Mouse (Mus musculus): Measurements from ENCODE around the gene Zbtb48. TPM values are rescaled to one million over a fixed set of nuclear protein-coding genes. Genes with fewer than 3 reads are reported as not detected.

The Zbtb48 gene
- polyA plus RNA-seq (2014; fragmentation: Nextera tagmentation; extraction: Ambion mirVana): 20.7 and 26.7 TPM in 2 replicates

DNA sequence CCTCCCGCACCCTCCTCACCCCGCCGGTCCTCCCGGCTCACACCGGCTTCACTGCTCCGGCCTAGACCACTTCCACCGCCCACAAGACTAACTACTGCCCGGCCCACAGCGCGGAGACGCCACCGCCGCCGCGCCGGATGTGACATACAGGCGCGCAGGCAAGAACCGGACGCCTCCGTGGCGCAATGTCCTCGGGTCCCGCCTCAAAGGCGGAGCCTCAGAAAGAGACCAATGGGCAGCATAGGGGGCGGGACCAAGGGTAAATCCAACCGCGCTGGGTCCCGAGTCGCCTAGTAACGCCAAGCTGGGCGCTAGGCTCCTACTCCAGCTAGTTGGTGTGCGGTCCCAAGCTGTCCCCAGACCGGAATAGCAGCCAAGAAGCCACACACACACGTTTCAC lies at the start of gene Zbtb48:
Gene Zbtb48 (minus strand): TSS at position 148 of the 400 bp plus-strand sequence.
- Histone ChIP-seq H3K36me3 (ENCODE audit: control insufficient read depth, insufficient read depth, low read length) (peaks cover 3% of the 10 kb centered on the region; the same call in 1 of the 2 replicates), H3K9ac (ENCODE audit: low read length) (peak within 1 kb of the TSS; percentile 66), H3K27me3 (ENCODE audit: control insufficient read depth, insufficient read depth, low read length) (no peaks in the 10 kb centered on the region; the same call in 1 of the 2 replicates), H3K9me3 (ENCODE audit: control insufficient read depth, low read length) (no peaks in the 10 kb centered on the region), H3K4me3 (ENCODE audit: low read depth, low read length) (peak within 1 kb of the TSS; percentile 60), H3K27ac (ENCODE audit: low read depth, low read length) (no peak within 1 kb of the TSS), H3K4me1 (replicated peaks; ENCODE audit: control insufficient read depth, insufficient read depth, low read length) (peaks cover 24% of the 10 kb centered on the region), H3K4me2 (ENCODE audit: low read depth, low read length, severe bottlenecking) (peak within 1 kb of the TSS; percentile 89)
- ATAC-seq (replicated peaks; ENCODE audit: low FRiP score): peak; percentile 98
- peak; percentile 97 for DNase-seq (ENCODE audit: low spot score)
- under 1% methylated on average over 35 of the region's 35 CpGs for WGBS

DNA sequence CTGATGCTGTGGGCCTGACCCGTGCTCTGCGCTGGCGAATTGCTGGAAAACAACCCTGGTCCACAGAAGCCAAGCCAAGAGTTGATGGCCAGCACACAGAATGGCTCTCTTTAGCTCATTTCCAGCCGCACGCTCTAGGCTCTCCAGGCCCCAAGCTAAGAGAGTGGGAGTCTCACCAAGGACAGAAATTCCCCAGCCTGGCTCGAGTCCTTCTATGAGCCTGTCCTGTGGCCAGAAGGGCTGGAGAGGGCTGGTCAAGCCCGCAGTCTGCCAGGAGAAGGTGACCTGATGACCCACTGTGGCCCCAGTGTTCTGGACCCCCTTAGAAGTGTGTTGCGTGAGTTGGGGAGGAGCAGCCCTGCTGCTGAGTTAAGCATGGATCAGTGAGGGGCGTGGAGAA lies 49.7 kb upstream of the Zbtb48 start:
- 90% methylated on average over 9 of the region's 9 CpGs for WGBS
- ATAC-seq (replicated peaks; ENCODE audit: low FRiP score): no peak
- H3K27ac ChIP-seq (ENCODE audit: low read depth, low read length): no peak overlapping the region

DNA sequence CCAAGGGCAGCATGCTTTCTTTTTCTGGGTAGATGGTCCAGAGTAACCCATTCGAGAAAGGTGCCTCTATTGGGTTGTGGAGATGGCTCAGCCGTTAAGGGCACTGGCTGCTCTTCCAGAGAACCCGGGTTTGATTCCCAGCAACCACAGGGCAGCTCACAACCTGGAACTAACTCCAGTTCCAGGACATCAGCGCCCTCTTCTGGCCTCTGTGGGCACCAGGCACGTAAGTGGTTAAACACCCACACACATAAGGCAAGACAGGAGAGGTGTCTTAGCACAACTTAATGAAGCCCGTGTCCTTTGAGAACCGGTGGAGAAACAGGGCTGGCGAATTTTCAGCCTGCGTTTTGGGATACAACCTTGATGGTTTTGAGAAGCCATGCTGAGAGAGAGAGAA lies 47.1 kb upstream of the Zbtb48 start:
- no peak overlapping the region for H3K4me3 ChIP-seq (ENCODE audit: low read depth, low read length)
- H3K9ac ChIP-seq (ENCODE audit: low read length): no peak overlapping the region
- H3K4me2 ChIP-seq (ENCODE audit: low read depth, low read length, severe bottlenecking): no peak overlapping the region
- H3K27ac ChIP-seq (ENCODE audit: low read depth, low read length): no peak overlapping the region
- no peaks in the 10 kb centered on the region for H3K4me1 ChIP-seq (replicated peaks; ENCODE audit: control insufficient read depth, insufficient read depth, low read length)
- WGBS: 82% methylated on average over 9 of the region's 9 CpGs
- H3K9me3 ChIP-seq (ENCODE audit: control insufficient read depth, low read length): no peaks in the 10 kb centered on the region
- H3K36me3 ChIP-seq (ENCODE audit: control insufficient read depth, insufficient read depth, low read length): no peaks in the 10 kb centered on the region
- DNase-seq (ENCODE audit: low spot score): no peak
- H3K27me3 ChIP-seq (ENCODE audit: control insufficient read depth, insufficient read depth, low read length): no peaks in the 10 kb centered on the region
- no peak for ATAC-seq (replicated peaks; ENCODE audit: low FRiP score)

More for the DNA sequence above, 49.7 kb upstream of the Zbtb48 start:
- no peak overlapping the region for H3K4me2 ChIP-seq (ENCODE audit: low read depth, low read length, severe bottlenecking)
- no peaks in the 10 kb centered on the region for H3K36me3 ChIP-seq (ENCODE audit: control insufficient read depth, insufficient read depth, low read length)
- no peaks in the 10 kb centered on the region for H3K9me3 ChIP-seq (ENCODE audit: control insufficient read depth, low read length)
- H3K27me3 ChIP-seq (ENCODE audit: control insufficient read depth, insufficient read depth, low read length): no peaks in the 10 kb centered on the region
- no peak overlapping the region for H3K4me3 ChIP-seq (ENCODE audit: low read depth, low read length)
- no peak for DNase-seq (ENCODE audit: low spot score)
- no peak overlapping the region for H3K9ac ChIP-seq (ENCODE audit: low read length)
- H3K4me1 ChIP-seq (replicated peaks; ENCODE audit: control insufficient read depth, insufficient read depth, low read length): no peaks in the 10 kb centered on the region

DNA sequence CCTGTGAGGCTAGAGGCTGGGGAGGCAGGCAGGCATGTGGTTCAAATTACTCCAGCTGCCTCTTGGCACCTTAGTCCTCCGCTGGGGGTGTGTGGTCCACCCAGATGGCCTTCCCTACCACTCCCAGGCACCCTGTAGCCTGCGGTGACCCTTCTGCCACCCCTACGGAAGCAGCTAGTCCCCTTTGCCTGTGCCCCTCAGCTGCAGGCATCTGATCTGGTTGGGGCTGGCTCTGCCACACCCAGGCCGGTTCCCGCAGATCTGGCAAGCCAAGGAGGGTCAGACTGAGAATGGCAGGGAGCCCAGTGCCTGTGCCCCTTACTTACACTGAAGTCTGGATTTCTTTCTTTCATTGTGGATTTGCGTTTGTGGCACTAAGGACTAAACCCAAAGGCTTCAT lies 46.2 kb upstream of the Zbtb48 start:
- ATAC-seq (replicated peaks; ENCODE audit: low FRiP score): no peak
- H3K27me3 ChIP-seq (ENCODE audit: control insufficient read depth, insufficient read depth, low read length): no peaks in the 10 kb centered on the region
- no peak overlapping the region for H3K27ac ChIP-seq (ENCODE audit: low read depth, low read length)
- 86% methylated on average over 6 of the region's 6 CpGs for WGBS
- no peaks in the 10 kb centered on the region for H3K36me3 ChIP-seq (ENCODE audit: control insufficient read depth, insufficient read depth, low read length)
- DNase-seq (ENCODE audit: low spot score): no peak
- no peak overlapping the region for H3K4me2 ChIP-seq (ENCODE audit: low read depth, low read length, severe bottlenecking)
- H3K4me3 ChIP-seq (ENCODE audit: low read depth, low read length): no peak overlapping the region
- H3K9me3 ChIP-seq (ENCODE audit: control insufficient read depth, low read length): no peaks in the 10 kb centered on the region
- no peaks in the 10 kb centered on the region for H3K4me1 ChIP-seq (replicated peaks; ENCODE audit: control insufficient read depth, insufficient read depth, low read length)
- H3K9ac ChIP-seq (ENCODE audit: low read length): no peak overlapping the region

DNA sequence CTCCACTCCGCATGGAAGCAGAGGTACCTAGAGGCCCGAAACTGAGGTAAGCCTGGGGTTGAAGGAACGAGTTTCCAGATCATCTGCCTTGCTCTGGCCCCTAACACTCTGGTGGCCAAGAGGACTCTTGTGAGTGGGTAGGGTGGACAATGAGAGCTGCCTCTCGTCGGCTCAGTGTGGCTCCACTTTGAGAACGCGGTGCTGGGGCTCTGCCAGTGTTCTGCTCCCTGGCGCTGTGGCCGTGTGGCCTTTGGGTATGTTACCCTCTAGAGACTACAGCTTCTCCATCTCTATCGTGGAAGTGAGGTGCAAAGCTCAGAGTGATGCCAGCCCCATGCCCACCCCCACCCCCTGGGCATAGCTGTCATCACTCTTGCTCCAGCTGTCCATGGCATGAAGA lies 45.2 kb upstream of the Zbtb48 start:
- DNase-seq (ENCODE audit: low spot score) (no peak), ATAC-seq (replicated peaks; ENCODE audit: low FRiP score) (no peak)
- Histone ChIP-seq H3K4me2 (ENCODE audit: low read depth, low read length, severe bottlenecking) (no peak overlapping the region), H3K9me3 (ENCODE audit: control insufficient read depth, low read length) (no peaks in the 10 kb centered on the region), H3K27ac (ENCODE audit: low read depth, low read length) (no peak overlapping the region), H3K27me3 (ENCODE audit: control insufficient read depth, insufficient read depth, low read length) (no peaks in the 10 kb centered on the region), H3K36me3 (ENCODE audit: control insufficient read depth, insufficient read depth, low read length) (no peaks in the 10 kb centered on the region), H3K4me1 (replicated peaks; ENCODE audit: control insufficient read depth, insufficient read depth, low read length) (no peaks in the 10 kb centered on the region), H3K9ac (ENCODE audit: low read length) (no peak overlapping the region), H3K4me3 (ENCODE audit: low read depth, low read length) (no peak overlapping the region)
- 74% methylated on average over 10 of the region's 10 CpGs for WGBS

DNA sequence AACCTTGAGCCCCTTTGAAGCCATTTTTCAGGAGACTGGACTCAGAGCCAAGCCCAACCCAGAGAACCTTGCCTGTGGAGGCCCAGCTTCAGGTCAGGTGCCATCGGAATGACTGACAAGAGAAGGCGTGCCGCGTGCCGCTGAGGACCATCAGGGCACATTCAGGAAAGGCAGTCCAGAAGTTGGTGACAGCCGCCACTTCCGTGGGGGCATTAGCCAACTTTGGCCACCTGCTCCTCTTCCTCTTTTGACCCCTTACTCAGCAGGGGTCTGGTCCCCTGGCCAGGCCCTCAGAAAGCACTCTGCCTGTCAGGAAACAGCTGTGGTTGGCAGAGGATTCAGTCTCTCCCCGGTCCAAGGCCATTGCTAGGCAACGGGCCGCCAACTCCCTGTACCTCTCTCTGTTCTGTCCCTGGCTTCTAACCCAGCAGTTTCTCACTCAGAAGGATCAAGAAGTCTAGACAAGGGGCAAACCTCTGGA lies 44.7 kb upstream of the Zbtb48 start, which contains the start of gene Plekhg5:
Gene Plekhg5 (plus strand): TSS at position 378 of the 481 bp plus-strand sequence.
- ATAC-seq (replicated peaks; ENCODE audit: low FRiP score) (no peak), DNase-seq (ENCODE audit: low spot score) (no peak)
- Histone ChIP-seq H3K36me3 (ENCODE audit: control insufficient read depth, insufficient read depth, low read length) (no peaks in the 10 kb centered on the region), H3K4me3 (ENCODE audit: low read depth, low read length) (no peak within 1 kb of the TSS), H3K27ac (ENCODE audit: low read depth, low read length) (no peak within 1 kb of the TSS), H3K27me3 (ENCODE audit: control insufficient read depth, insufficient read depth, low read length) (no peaks in the 10 kb centered on the region), H3K9ac (ENCODE audit: low read length) (no peak within 1 kb of the TSS), H3K4me1 (replicated peaks; ENCODE audit: control insufficient read depth, insufficient read depth, low read length) (no peaks in the 10 kb centered on the region), H3K4me2 (ENCODE audit: low read depth, low read length, severe bottlenecking) (no peak within 1 kb of the TSS), H3K9me3 (ENCODE audit: control insufficient read depth, low read length) (no peaks in the 10 kb centered on the region)
- 72% methylated on average over 10 of the region's 10 CpGs for WGBS

DNA sequence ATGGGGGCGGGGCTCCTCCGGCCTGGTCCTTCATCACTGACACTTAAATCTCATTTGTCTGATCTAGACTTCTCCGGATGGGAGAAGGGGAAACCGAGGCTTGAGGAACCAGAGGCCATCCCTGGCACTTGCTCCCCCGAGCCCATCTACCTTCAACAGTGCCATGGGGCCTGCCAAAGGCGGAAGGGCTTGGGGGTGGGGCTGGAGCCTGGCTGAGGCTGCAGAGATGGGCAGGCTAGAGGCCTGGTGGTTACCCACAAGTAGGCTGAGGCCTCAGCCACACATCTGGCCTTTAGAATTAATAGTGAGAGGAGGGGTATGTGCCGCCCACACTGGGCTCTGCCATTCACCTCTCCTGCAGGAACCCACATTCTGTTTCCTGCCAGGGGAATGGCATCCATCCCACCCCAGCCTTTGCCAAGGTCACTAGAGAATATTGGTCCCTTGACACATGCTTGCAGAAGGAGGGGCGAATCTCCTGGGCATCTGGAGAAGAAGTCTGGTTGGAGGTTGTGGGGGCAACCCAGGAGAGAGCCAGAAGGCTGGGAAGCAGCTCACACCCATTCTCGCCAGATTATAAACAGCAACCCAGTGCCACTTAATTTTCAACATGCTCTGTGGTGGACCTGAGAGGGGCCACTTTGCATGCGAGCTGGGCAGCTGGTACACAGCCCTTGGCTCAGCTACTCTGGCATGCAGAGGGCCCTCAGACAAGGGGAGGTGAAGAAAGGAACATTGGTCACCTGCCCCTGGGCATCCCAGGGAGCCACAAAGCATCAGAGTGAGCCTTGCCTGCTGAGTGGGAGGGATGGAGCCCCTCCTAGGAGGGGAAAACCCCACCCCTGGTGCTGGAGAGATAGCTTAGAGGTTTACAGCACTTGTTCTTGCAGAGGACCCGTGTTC lies 43.3 kb upstream of the Zbtb48 start:
- ATAC-seq (replicated peaks; ENCODE audit: low FRiP score): no peak
- Histone ChIP-seq H3K27me3 (ENCODE audit: control insufficient read depth, insufficient read depth, low read length) (no peaks in the 10 kb centered on the region), H3K4me3 (ENCODE audit: low read depth, low read length) (no peak overlapping the region), H3K4me2 (ENCODE audit: low read depth, low read length, severe bottlenecking) (no peak overlapping the region), H3K9ac (ENCODE audit: low read length) (no peak overlapping the region), H3K27ac (ENCODE audit: low read depth, low read length) (no peak overlapping the region), H3K4me1 (replicated peaks; ENCODE audit: control insufficient read depth, insufficient read depth, low read length) (no peaks in the 10 kb centered on the region), H3K9me3 (ENCODE audit: control insufficient read depth, low read length) (no peaks in the 10 kb centered on the region), H3K36me3 (ENCODE audit: control insufficient read depth, insufficient read depth, low read length) (no peaks in the 10 kb centered on the region)
- 77% methylated on average over 11 of the region's 11 CpGs for WGBS
- no peak for DNase-seq (ENCODE audit: low spot score)

DNA sequence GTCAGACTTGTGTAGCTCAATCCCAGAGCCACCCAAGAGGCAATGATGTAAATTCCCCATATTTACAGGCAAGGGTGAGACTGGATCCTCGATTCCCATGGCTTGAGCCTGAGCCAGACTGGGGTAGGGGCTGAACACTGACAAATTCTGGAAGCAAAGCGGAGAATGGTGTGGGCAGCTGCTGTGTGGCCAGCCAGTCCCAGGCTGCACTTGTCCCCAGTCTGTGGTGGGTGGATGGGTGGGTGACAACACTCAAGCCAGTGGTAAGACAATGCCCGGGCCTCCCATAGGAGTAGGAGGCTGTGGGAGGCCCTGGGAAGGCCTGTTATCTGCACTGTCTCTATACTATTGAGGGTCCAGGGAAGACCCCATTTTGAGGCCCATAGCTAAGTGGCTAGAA lies 41.8 kb upstream of the Zbtb48 start:
- H3K9ac ChIP-seq (ENCODE audit: low read length): no peak overlapping the region
- ATAC-seq (replicated peaks; ENCODE audit: low FRiP score) (no peak), DNase-seq (ENCODE audit: low spot score) (no peak)
- no peaks in the 10 kb centered on the region for H3K9me3 ChIP-seq (ENCODE audit: control insufficient read depth, low read length)
- no peaks in the 10 kb centered on the region for H3K4me1 ChIP-seq (replicated peaks; ENCODE audit: control insufficient read depth, insufficient read depth, low read length)
- no peak overlapping the region for H3K27ac ChIP-seq (ENCODE audit: low read depth, low read length)
- no peaks in the 10 kb centered on the region for H3K27me3 ChIP-seq (ENCODE audit: control insufficient read depth, insufficient read depth, low read length)
- H3K4me3 ChIP-seq (ENCODE audit: low read depth, low read length): no peak overlapping the region
- H3K36me3 ChIP-seq (ENCODE audit: control insufficient read depth, insufficient read depth, low read length): no peaks in the 10 kb centered on the region
- no peak overlapping the region for H3K4me2 ChIP-seq (ENCODE audit: low read depth, low read length, severe bottlenecking)
- whole genome bisulfite sequencing: 87% methylated on average over 3 of the region's 3 CpGs
